Mouse (Mus musculus) CH12.LX (cell line): ENCODE measurements at regions not wholly inside any gene's neighbourhood (a gene's known extent, or its start where the extent isn't known, plus 50 kb on each side); places are given as distances from the start of the nearest gene placed in this dataset.

Source experiments
- DNase-seq: peaks from one replicate; pipeline ENCODE4 v3.0.0-alpha.2; 2013; ENCODE audit errors: extremely low read depth
- H3K27ac ChIP-seq: 2 replicates; pipeline ENCODE4 v1.5.1; 2012; ENCODE audit warnings: low read depth, mild to moderate bottlenecking, control low read depth, moderate library complexity; ENCODE audit not compliant: insufficient read depth
- H3K27me3 ChIP-seq: replicated peaks from 2 replicates; pipeline ENCODE3; 2012; ENCODE audit warnings: inconsistent platforms
- H3K36me3 ChIP-seq, 2 experiments: replicated peaks in 1 of 2; 2 replicates each; pipeline versions ENCODE3 to v1.6.1; 2012; ENCODE audit warnings: inconsistent platforms in 1 of 2, low read length in 1 of 2, mild to moderate bottlenecking in 1 of 2, mixed read lengths in 1 of 2, moderate library complexity in 1 of 2; ENCODE audit not compliant: control insufficient read depth in 1 of 2, insufficient read depth in 1 of 2
- H3K4me1 ChIP-seq, 2 experiments: 2 replicates each; pipeline ENCODE4 v1.6.1; 2012; ENCODE audit warnings: inconsistent platforms in 1 of 2, moderate library complexity in 1 of 2; ENCODE audit not compliant: insufficient read depth in 2 of 2, control insufficient read depth in 1 of 2
- H3K4me2 ChIP-seq: 2 replicates; pipeline ENCODE4 v1.6.1; 2012; ENCODE audit warnings: low read depth, mild to moderate bottlenecking, control low read depth; ENCODE audit not compliant: poor library complexity, insufficient read depth, severe bottlenecking
- H3K4me3 ChIP-seq, 3 experiments: fragments of 150-350 bp in 1 of 3; sonication (generic) in 1 of 3; replicated peaks in 1 of 3; 2 replicates each; pipeline versions ENCODE3 to v1.5.1; 2011 to 2012; ENCODE audit warnings: low read depth in 2 of 3, low read length in 2 of 3, mild to moderate bottlenecking in 2 of 3, moderate library complexity in 2 of 3, control low read depth in 1 of 3, improper control_type of control experiment in 1 of 3, inconsistent platforms in 1 of 3, mixed read lengths in 1 of 3; ENCODE audit not compliant: poor library complexity in 1 of 3
- H3K79me2 ChIP-seq: replicated peaks from 2 replicates; pipeline ENCODE4 v1.6.1; 2012; ENCODE audit warnings: mild to moderate bottlenecking, moderate library complexity; ENCODE audit not compliant: control insufficient read depth, poor library complexity, insufficient read depth, severe bottlenecking; ENCODE audit errors: extremely low read depth
- H3K9ac ChIP-seq: 2 replicates; pipeline ENCODE4 v1.6.1; 2012; ENCODE audit warnings: low read depth, mild to moderate bottlenecking, control low read depth, moderate library complexity; ENCODE audit not compliant: insufficient read depth
- H3K9me3 ChIP-seq: replicated peaks from 2 replicates; pipeline ENCODE3; 2012; ENCODE audit warnings: low read length, inconsistent platforms, mixed read lengths
- BHLHE40 ChIP-seq: IDR thresholded peaks from 2 replicates; pipeline ENCODE4 v1.6.1; 2011; ENCODE audit warnings: mild to moderate bottlenecking, low read depth, low read length, improper control_type of control experiment
- CHD1 ChIP-seq: IDR thresholded peaks from 2 replicates; pipeline ENCODE4 v1.6.1; 2012; ENCODE audit warnings: low read depth, low read length, improper control_type of control experiment, inconsistent platforms
- CHD2 ChIP-seq: IDR thresholded peaks from 2 replicates; pipeline ENCODE4 v1.6.1; 2011; ENCODE audit warnings: low read length, improper control_type of control experiment
- CTCF ChIP-seq, 2 experiments: IDR thresholded peaks in 1 of 2; conservative IDR thresholded peaks in 1 of 2; 2 replicates each; pipeline ENCODE4 v1.5.1; 2011 to 2012; ENCODE audit warnings: low read depth in 2 of 2, low read length in 2 of 2, improper control_type of control experiment in 1 of 2, inconsistent platforms in 1 of 2, mild to moderate bottlenecking in 1 of 2, moderate library complexity in 1 of 2
- ELF1 ChIP-seq: IDR thresholded peaks from 2 replicates; pipeline ENCODE4 v1.6.1; 2014; ENCODE audit warnings: low read depth, mild to moderate bottlenecking, inconsistent platforms, low read length, improper control_type of control experiment
- EP300 ChIP-seq: IDR thresholded peaks from 2 replicates; pipeline ENCODE4 v1.6.1; 2011; ENCODE audit warnings: low read length, improper control_type of control experiment
- IRF4 ChIP-seq: IDR thresholded peaks from 2 replicates; pipeline ENCODE4 v1.6.1; 2014; ENCODE audit warnings: low read depth, mild to moderate bottlenecking, inconsistent platforms, low read length, improper control_type of control experiment
- JUND ChIP-seq: conservative IDR thresholded peaks from 2 replicates; pipeline ENCODE4 v1.6.1; 2011; ENCODE audit warnings: low read depth, low read length, improper control_type of control experiment
- MAZ ChIP-seq: IDR thresholded peaks from 2 replicates; pipeline ENCODE4 v1.6.1; 2012; ENCODE audit warnings: low read depth, mild to moderate bottlenecking, inconsistent platforms, low read length, improper control_type of control experiment, moderate library complexity
- MYC ChIP-seq: IDR thresholded peaks from 2 replicates; pipeline ENCODE4 v1.6.1; 2011; ENCODE audit warnings: low read depth, mild to moderate bottlenecking, improper control_type of control experiment, low read length
- NELFE ChIP-seq: IDR thresholded peaks from 2 replicates; pipeline ENCODE4 v1.6.1; 2011; ENCODE audit warnings: low read depth, low read length, improper control_type of control experiment
- NRF1 ChIP-seq: IDR thresholded peaks from 2 replicates; pipeline ENCODE4 v1.6.1; 2014; ENCODE audit warnings: low read depth, mild to moderate bottlenecking, inconsistent platforms, low read length, improper control_type of control experiment, moderate library complexity
- PAX5 ChIP-seq: IDR thresholded peaks from 2 replicates; pipeline ENCODE4 v1.6.1; 2012; ENCODE audit warnings: low read length, inconsistent platforms, mixed read lengths
- POLR2A ChIP-seq: IDR thresholded peaks from 2 replicates; pipeline ENCODE4 v1.6.1; 2011; ENCODE audit warnings: low read depth, mild to moderate bottlenecking, improper control_type of control experiment, low read length
- POLR2AphosphoS2 ChIP-seq: IDR thresholded peaks from 2 replicates; pipeline ENCODE4 v1.6.1; 2011; ENCODE audit warnings: low read depth, low read length, improper control_type of control experiment
- RAD21 ChIP-seq: IDR thresholded peaks from 2 replicates; pipeline ENCODE4 v1.6.1; 2011; ENCODE audit warnings: low read depth, mild to moderate bottlenecking, low read length, improper control_type of control experiment, moderate library complexity
- RCOR1 ChIP-seq: conservative IDR thresholded peaks from 2 replicates; pipeline ENCODE4 v1.6.1; 2012; ENCODE audit warnings: low read depth, mild to moderate bottlenecking, inconsistent platforms, low read length, improper control_type of control experiment
- SIN3A ChIP-seq: IDR thresholded peaks from 2 replicates; pipeline ENCODE4 v1.6.1; 2012; ENCODE audit warnings: low read length, improper control_type of control experiment, inconsistent platforms
- SMC3 ChIP-seq: IDR thresholded peaks from 2 replicates; pipeline ENCODE4 v1.6.1; 2011; ENCODE audit warnings: low read depth, low read length, improper control_type of control experiment
- TBP ChIP-seq: conservative IDR thresholded peaks from 2 replicates; pipeline ENCODE4 v1.6.1; 2011; ENCODE audit warnings: low read depth, low read length, improper control_type of control experiment
- TCF12 ChIP-seq: IDR thresholded peaks from 2 replicates; pipeline ENCODE4 v1.6.1; 2014; ENCODE audit warnings: low read depth, mild to moderate bottlenecking, inconsistent platforms, low read length, improper control_type of control experiment
- USF1 ChIP-seq: IDR thresholded peaks from 2 replicates; pipeline ENCODE4 v1.6.1; 2014; ENCODE audit warnings: low read depth, mild to moderate bottlenecking, inconsistent platforms, low read length, improper control_type of control experiment
- ZKSCAN1 ChIP-seq: IDR thresholded peaks from 2 replicates; pipeline ENCODE4 v1.6.1; 2012; ENCODE audit warnings: low read depth, inconsistent platforms, low read length, improper control_type of control experiment, borderline replicate concordance
- ZMIZ1 ChIP-seq: IDR thresholded peaks from 2 replicates; pipeline ENCODE4 v1.6.1; 2012; ENCODE audit warnings: low read depth, mild to moderate bottlenecking, inconsistent platforms, low read length, improper control_type of control experiment
- ZNF384 ChIP-seq: IDR thresholded peaks from 2 replicates; pipeline ENCODE4 v1.6.1; 2012; ENCODE audit warnings: low read depth, low read length, improper control_type of control experiment, inconsistent platforms
- dilution Hi-C: fragments of 300-500 bp; cut with MboI; formaldehyde crosslinking; loops from 2 replicates; pipeline ENCODE4 v1.14.3; 2020; ENCODE audit warnings: low sequenced_read_pairs; ENCODE audit not compliant: extremely low pct_unique_long_range_greater_than_20kb, extremely low pct_ligation_motif_present
- in situ Hi-C: fragments of 300-500 bp; cut with MboI; formaldehyde crosslinking; loops from 3 replicates; pipeline ENCODE4 v1.14.3; 2019; ENCODE audit warnings: low sequenced_read_pairs, low pct_ligation_motif_present, low pct_unique_long_range_greater_than_20kb, mixed read lengths

- no peak overlapping the region for H3K4me3 ChIP-seq
- no peaks in the 10 kb centered on the region for H3K9me3 ChIP-seq
- no peak overlapping the region for H3K4me2 ChIP-seq
- H3K9ac ChIP-seq: no peak overlapping the region
- H3K27me3 ChIP-seq: no peaks in the 10 kb centered on the region
- in situ Hi-C loops: loop anchor here (25.0 kb wide), 1 partner anchor 811 kb away; no protein-coding TSS in a partner anchor
- H3K36me3 ChIP-seq: no peaks in the 10 kb centered on the region
- peak; percentile 80 for DNase-seq
- H3K27ac ChIP-seq: no peak overlapping the region
- H3K79me2 ChIP-seq: no peaks in the 10 kb centered on the region
- TF ChIP-seq POLR2A: no peak
- no peak for TF ChIP-seq TCF12
- peak; percentile 83 to 92 for TF ChIP-seq CTCF (conservative IDR thresholded peaks at IDR 0.05 in 1 of 2, IDR thresholded peaks at IDR 0.05 in 1 of 2; ENCODE audit: low read depth in 2 of 2, low read length in 2 of 2)
- no peak for TF ChIP-seq RCOR1
- no peak for TF ChIP-seq BHLHE40
- no peak for TF ChIP-seq JUND
- TF ChIP-seq SIN3A: no peak
- no peak for TF ChIP-seq ZNF384
- TF ChIP-seq MYC: no peak
- peak; percentile 85 for TF ChIP-seq SMC3
- no peak for TF ChIP-seq NRF1
- TF ChIP-seq MAZ: no peak
- no peak for TF ChIP-seq IRF4
- no peak for TF ChIP-seq TBP
- peak; percentile 89 for TF ChIP-seq RAD21
- TF ChIP-seq PAX5: no peak
- TF ChIP-seq ZKSCAN1: no peak
- no peak for TF ChIP-seq ELF1
- dilution Hi-C loops: no loop called here
- H3K4me1 ChIP-seq: peaks cover 0 to 9% of the 10 kb centered on the region in 2 experiments; a peak in 2 of 4 replicates
Observed at GRCm38 (mm10) chr15:41973263-41973662, 1839.1 kb downstream of the 9330182O14Rik start.

GRCm38 (mm10) chr15:41977196-41977595 is 1843.0 kb downstream of the 9330182O14Rik start:
- Histone ChIP-seq H3K9ac (no peak overlapping the region), H3K36me3 (no peaks in the 10 kb centered on the region), H3K27ac (no peak overlapping the region), H3K4me3 (no peak overlapping the region), H3K4me1 (0 out of 4 replicates have a peak, but pooled peaks cover 0 to 2% of the 10 kb centered on the region in 2 experiments), H3K79me2 (no peaks in the 10 kb centered on the region), H3K9me3 (no peaks in the 10 kb centered on the region), H3K27me3 (no peaks in the 10 kb centered on the region), H3K4me2 (no peak overlapping the region)
- TF ChIP-seq CHD2 (no peak), CHD1 (no peak), EP300 (no peak), CTCF (conservative IDR thresholded peaks at IDR 0.05 in 1 of 2, IDR thresholded peaks at IDR 0.05 in 1 of 2; ENCODE audit: low read depth in 2 of 2, low read length in 2 of 2) (no peak), TBP (no peak), SMC3 (no peak), RAD21 (no peak), MYC (no peak), SIN3A (no peak), NELFE (no peak), IRF4 (no peak), POLR2AphosphoS2 (no peak), TCF12 (no peak), POLR2A (no peak), ZMIZ1 (no peak), USF1 (no peak), ZKSCAN1 (no peak)
- in situ Hi-C loops: no loop called here
- dilution Hi-C loops: no loop called here
- no peak for DNase-seq
